Mouse (Mus musculus): ENCODE measurements around the gene Foxf2.

The Foxf2 gene

DNA sequence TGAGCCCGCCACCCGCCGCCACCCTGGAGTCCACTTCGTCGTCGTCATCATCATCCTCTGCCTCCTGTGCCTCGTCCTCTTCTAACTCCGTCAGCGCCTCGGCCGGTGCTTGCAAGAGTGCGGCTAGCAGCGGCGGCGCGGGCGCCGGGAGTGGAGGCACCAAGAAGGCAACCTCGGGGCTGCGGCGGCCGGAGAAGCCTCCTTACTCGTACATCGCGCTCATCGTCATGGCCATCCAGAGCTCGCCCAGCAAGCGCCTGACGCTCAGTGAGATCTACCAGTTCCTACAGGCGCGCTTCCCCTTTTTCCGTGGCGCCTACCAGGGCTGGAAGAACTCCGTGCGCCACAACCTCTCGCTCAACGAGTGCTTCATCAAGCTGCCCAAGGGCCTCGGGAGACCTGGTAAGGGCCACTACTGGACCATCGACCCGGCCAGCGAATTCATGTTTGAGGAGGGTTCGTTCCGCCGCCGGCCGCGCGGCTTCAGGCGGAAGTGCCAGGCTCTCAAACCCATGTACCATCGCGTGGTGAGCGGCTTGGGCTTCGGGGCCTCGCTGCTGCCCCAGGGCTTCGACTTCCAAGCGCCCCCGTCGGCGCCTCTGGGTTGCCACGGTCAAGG is 676 bp downstream of the Foxf2 start:
- no peak for DNase-seq (ENCODE audit: low spot score)

DNA sequence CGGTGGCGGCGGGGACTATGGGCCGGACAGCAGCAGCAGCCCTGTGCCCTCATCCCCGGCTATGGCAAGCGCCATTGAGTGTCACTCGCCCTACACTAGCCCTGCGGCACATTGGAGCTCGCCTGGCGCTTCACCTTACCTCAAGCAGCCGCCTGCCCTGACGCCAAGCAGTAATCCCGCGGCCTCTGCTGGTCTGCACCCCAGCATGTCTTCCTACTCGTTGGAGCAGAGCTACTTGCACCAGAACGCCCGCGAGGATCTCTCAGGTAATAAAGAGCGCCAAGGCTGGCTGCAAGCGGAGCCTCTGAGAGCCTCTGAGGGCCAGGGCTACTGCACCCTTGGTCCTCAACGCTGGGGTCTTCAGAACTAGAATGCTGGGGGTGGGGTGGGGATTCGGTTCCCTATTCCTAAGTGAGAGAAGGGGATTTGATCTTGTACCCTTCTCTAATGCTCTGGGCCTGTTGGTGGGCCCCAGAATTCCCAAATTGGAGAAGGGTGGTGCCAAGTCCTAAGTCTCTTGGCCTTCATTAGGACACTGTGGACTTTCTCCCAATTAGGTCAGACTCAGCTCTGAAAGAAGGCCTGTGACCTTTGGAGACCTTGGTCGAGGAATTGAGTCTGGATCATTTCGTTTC is 1.5 kb downstream of the Foxf2 start:
- no peak for DNase-seq (ENCODE audit: low spot score)

- no peak for DNase-seq (ENCODE audit: low spot score)
Measured at GRCm38 (mm10) chr13:31627864-31628690, 2.5 kb downstream of the Foxf2 start.

DNA sequence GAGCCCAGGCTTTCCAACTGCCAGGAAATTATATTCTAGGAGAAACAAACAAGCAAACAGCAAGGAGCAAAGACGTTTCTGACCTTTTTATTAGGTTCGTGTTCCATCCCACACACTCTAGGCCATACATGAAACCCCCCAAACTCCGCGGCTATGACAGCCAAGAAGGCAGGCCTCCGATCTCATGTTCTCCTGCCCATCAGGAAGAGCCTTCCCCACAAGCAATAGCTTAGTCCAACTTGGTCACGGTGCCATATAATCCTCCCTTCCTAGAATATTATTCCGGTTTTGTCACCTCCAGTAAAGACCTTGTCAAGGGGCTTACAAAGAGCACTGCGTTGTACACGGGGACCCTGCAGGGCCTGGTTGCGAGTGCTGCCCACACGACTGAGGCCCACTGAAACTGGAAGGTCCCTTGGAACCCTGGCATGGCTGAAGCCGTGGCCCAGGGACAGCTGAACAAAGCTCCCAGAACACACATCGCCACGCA is 3.1 kb downstream of the Foxf2 start:
- DNase-seq (ENCODE audit: low spot score), result no peak

- no peak for DNase-seq (ENCODE audit: low spot score)
Measured at GRCm38 (mm10) chr13:31629321-31629851, 3.8 kb downstream of the Foxf2 start.

DNA sequence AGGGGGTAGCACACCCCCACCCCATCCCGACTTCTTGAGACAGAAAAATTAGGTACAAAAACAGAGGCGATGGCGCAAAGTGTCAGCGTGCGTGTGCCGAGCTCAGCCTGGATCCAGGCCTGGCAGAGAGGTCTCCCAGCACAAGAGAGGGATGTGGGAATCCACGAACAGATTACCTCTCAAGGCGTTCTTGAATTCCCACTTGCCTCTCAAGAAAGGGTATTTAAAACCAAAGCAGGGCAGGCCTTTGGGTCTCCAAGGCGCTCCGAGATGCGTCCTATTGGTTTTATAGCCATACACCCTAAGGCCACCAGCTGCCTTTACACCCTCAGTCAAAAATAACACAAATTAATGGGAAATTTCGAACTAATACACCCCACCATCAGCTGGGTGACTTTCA is 4.4 kb downstream of the Foxf2 start:
- no peak for DNase-seq (ENCODE audit: low spot score)

GRCm38 (mm10) chr13:31630551-31630950 is 4.9 kb downstream of the Foxf2 start:
- no peak for DNase-seq (ENCODE audit: low spot score)

- DNase-seq (ENCODE audit: low spot score), result no peak
Measured at GRCm38 (mm10) chr13:31631291-31631690, 5.7 kb downstream of the Foxf2 start.

DNA sequence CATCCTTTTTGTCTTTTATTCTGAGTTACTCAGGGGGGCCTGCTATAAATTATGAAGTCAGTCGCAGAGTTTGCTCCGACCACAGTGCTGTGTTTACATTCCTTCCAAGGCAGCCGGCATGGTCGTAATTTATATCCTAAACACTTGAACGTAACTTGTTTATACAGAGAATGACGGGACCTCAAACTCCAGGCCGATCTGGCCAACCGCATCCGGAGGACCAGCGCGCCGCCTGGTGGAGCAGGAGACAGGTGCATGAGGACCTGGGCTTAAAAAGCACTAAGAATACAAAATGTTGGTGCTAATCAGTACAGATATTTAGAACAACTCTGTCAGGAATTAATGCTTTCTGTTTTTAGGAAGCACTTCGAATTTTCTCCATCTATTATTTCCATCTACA is 6.8 kb downstream of the Foxf2 start:
- DNase-seq (ENCODE audit: low spot score), result no peak

- DNase-seq (ENCODE audit: low spot score), result no peak
Measured at GRCm38 (mm10) chr13:31633259-31633658, 7.6 kb downstream of the Foxf2 start.

DNA sequence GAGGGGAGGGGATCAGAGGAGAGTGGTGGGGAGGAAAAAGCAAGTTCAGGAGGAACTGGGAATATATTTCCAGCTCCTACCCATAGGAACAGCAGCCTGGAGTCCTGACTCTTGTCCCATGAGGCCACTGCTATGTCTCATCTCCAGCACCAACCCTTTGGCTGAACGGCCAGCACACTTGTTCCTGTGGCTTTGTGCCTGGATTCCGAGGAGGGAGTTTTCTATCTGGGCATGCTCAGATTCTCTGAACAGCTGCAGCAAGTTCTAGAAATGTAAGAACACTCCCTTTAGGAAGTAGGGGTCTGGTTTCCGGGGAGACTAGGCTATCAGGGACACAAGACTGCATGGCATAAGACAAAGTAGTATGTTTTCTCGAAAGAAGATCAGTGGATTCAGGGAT is 9.9 kb downstream of the Foxf2 start:
- DNase-seq (ENCODE audit: low spot score), result no peak

DNA sequence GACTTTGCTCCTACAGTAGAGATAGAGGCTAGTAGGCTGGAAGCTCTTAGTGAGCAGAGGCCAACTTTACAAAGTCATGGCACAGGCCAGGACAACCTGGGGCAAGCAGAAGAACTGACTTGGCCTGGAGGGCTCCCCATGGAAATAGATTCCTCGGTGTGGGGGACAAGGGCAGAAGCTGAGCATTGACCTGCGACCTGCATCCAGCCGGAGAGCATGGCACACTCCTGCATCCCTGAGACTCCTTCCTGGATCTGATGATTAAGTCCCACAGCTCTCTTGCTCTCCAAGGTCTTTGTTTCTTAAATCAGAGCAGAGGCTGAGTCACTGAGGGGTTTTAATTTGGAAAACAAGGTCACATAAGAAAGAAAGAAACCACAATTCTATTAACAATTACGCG is 15.9 kb downstream of the Foxf2 start:
- no peak for DNase-seq (ENCODE audit: low spot score)

DNA sequence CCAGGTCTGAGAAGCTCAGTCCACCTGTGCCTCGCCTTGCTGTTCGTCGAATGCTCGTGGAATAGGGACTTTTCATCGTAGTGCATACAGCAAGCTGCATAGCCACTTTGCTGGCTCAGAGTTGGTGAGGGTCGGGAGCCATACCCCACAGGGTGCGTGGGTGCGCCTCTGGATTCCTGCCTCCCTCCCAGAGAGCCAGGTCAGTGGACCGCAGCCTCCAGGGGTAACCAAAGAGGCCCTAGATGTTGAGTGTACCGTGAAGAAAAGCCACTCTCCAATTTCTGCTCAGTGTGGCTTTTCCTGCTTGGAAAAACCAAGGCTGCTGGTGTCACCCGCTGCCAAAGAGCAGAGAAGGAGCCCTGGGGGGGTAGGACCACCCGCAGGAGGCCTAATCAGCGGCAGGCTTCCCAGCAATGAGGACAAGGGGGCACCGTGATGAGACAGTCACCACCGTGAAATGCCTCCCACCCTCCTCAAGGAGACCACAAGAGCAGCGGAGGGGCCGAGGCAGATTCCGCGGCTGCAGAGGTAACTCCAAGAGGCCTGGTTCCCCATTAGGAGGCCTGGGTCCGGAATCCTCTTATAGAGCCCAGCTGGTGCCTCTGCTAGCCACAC is 26.6 kb downstream of the Foxf2 start:
- no peak for DNase-seq (ENCODE audit: low spot score)

DNA sequence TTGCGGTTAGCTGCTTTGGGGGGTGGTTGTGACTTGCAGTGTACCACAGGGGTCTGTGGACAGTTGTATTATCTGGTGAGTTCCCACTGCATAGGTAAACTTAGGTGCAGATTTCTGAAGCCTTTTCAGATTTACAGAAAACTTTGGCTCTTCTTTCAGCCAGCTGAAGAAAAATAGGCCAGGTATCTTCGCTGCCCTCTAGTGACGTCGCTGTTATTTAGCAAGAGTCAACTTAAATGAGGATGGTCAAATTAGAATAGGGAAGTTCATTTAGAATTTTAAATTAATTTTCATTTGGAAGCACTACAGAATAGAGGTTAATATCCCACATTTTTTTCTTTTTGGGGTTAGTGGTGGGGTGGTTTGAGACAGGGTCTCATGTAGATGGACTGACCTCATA is 30.6 kb downstream of the Foxf2 start:
- no peak for DNase-seq (ENCODE audit: low spot score)

- no peak for DNase-seq (ENCODE audit: low spot score)
Measured at GRCm38 (mm10) chr13:31658212-31658611, 32.6 kb downstream of the Foxf2 start.

- no peak for DNase-seq (ENCODE audit: low spot score)
Measured at GRCm38 (mm10) chr13:31658963-31659362, 33.3 kb downstream of the Foxf2 start.

DNA sequence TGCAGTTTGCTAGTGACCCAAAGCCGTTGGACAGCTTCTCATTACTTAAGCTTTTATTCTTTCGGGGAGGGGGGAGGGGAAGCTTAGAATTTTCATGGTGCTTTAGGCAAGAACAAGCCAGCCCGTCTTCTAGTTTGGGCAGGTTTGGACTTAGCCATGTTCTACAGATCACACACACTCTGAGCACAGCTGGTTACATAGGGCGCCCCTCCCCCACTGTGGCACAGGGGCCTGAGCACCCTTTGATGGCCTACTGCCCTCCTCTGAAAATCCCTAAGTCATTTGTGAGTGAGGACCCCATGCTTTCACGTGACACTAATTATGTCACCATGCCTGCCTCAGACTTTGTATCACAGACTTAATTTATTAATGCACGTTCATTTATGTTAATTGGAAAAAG is 35.6 kb downstream of the Foxf2 start:
- DNase-seq (ENCODE audit: low spot score), result no peak

GRCm38 (mm10) chr13:31665376-31665775 is 39.8 kb downstream of the Foxf2 start:
- no peak for DNase-seq (ENCODE audit: low spot score)

- DNase-seq (ENCODE audit: low spot score), result no peak
Measured at GRCm38 (mm10) chr13:31667919-31668524, 42.4 kb downstream of the Foxf2 start.

GRCm38 (mm10) chr13:31672093-31672492 is 46.5 kb downstream of the Foxf2 start:
- no peak for DNase-seq (ENCODE audit: low spot score)

Data from T-cell, adult 2 months (primary cell).